Mouse (Mus musculus) midbrain, embryonic 12.5 days (tissue): ENCODE results near the gene Fbxl20. TPM values are rescaled to one million over a fixed set of nuclear protein-coding genes. Genes with fewer than 3 reads are reported as not detected.
A peak's percentile ranks its signal among the peaks of the same experiment; 100 is the strongest.

Experiments used
- ATAC-seq: fragments of 200-750 bp; cut with Nextera tagmentation; 2 replicates; pipeline ENCODE4 v1.8.0; 2017; ENCODE audit warnings: low read depth, moderate TSS enrichment, moderate library complexity; ENCODE audit not compliant: low FRiP score
- H3K27ac ChIP-seq: fragments of 300-500 bp; sonication (generic); replicated peaks from 2 replicates; pipeline ENCODE4 v1.5.1; 2016; ENCODE audit warnings: mild to moderate bottlenecking
- H3K27me3 ChIP-seq: fragments of 300-500 bp; sonication (generic); 2 replicates; pipeline ENCODE4 v1.6.1; 2016; ENCODE audit warnings: mild to moderate bottlenecking
- H3K36me3 ChIP-seq: fragments of 300-500 bp; sonication (generic); 2 replicates; pipeline ENCODE4 v1.6.1; 2016
- H3K4me1 ChIP-seq: fragments of 300-500 bp; sonication (generic); 2 replicates; pipeline ENCODE4 v1.6.1; 2016
- H3K4me2 ChIP-seq: fragments of 300-500 bp; sonication (generic); replicated peaks from 2 replicates; pipeline ENCODE4 v1.6.1; 2016; ENCODE audit warnings: mild to moderate bottlenecking, moderate library complexity
- H3K4me3 ChIP-seq: fragments of 300-500 bp; sonication (generic); 2 replicates; pipeline ENCODE4 v1.5.1; 2016; ENCODE audit warnings: mild to moderate bottlenecking
- H3K9ac ChIP-seq: fragments of 300-500 bp; sonication (generic); replicated peaks from 2 replicates; pipeline ENCODE4 v1.6.1; 2016; ENCODE audit warnings: mild to moderate bottlenecking, moderate library complexity
- H3K9me3 ChIP-seq: fragments of 300-500 bp; sonication (generic); 2 replicates; pipeline ENCODE4 v1.6.1; 2016; ENCODE audit warnings: mild to moderate bottlenecking
- WGBS: fragments of 180-500 bp; shearing (Covaris S2); methylation state at CpG from one replicate; pipeline ENCODE4 v1.1.7; 2016; 5-methylcytosine and 5-hydroxymethylcytosine counted together
- polyA plus RNA-seq: library from polyadenylated mRNA; unstranded; fragments of >200 nt; fragmentation: Nextera tagmentation; extraction: Ambion mirVana; gene quantifications from 2 replicates; pipeline ENCODE4 v1.2.1, GENCODE M21; 2016

The Fbxl20 gene
- polyA plus RNA-seq, 1 experiment from 2014 or later, result 35.2 TPM

GRCm38 (mm10) chr11:98057998-98058397 is 92.2 kb downstream of the Fbxl20 start:
- peaks cover 11% of the 10 kb centered on the region for H3K4me1 ChIP-seq
- peaks cover 41% of the 10 kb centered on the region for H3K27me3 ChIP-seq
- H3K9ac ChIP-seq, result no peak overlapping the region
- H3K27ac ChIP-seq, result no peak overlapping the region
- no peak overlapping the region for H3K4me3 ChIP-seq
- H3K36me3 ChIP-seq, result no peaks in the 10 kb centered on the region
- H3K9me3 ChIP-seq, result no peaks in the 10 kb centered on the region
- H3K4me2 ChIP-seq, result no peak overlapping the region
- WGBS, result 85% methylated on average over 5 of the region's 5 CpGs
- no peak for ATAC-seq

DNA sequence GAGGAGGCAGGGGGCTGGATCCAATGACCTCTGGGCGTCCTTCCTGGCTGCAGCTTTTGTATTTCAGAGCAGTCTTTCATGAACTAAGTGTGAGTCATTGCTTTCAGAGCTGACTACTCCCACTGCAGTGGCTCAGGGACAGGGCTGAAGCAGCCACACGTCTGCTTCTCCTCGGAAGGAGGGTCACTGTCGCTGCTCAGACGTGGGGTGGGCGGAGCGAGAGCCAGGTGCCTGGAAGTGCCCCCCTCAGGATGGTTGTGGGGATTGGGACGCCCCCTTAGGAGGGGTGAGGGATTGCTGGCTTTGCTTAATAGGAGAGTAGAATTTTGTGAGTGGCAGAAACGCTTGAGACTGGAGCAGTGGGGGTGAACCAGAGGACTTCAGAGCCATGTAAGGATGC is 92.7 kb downstream of the Fbxl20 start:
- Histone ChIP-seq H3K27ac (no peak overlapping the region), H3K27me3 (peaks cover 43% of the 10 kb centered on the region), H3K4me1 (peaks cover 17% of the 10 kb centered on the region), H3K36me3 (no peaks in the 10 kb centered on the region), H3K4me3 (no peak overlapping the region), H3K9ac (no peak overlapping the region), H3K9me3 (no peaks in the 10 kb centered on the region), H3K4me2 (no peak overlapping the region)
- ATAC-seq, result no peak
- 32% methylated on average over 9 of the region's 9 CpGs for WGBS

- no peaks in the 10 kb centered on the region for H3K36me3 ChIP-seq
- no peak within 1 kb of the TSS for H3K27ac ChIP-seq
- peaks cover 16% of the 10 kb centered on the region for H3K4me1 ChIP-seq
- peaks cover 79% of the 10 kb centered on the region for H3K27me3 ChIP-seq
- peak within 1 kb of the TSS; percentile 52 for H3K4me3 ChIP-seq
- no peaks in the 10 kb centered on the region for H3K9me3 ChIP-seq
- peak within 1 kb of the TSS; percentile 61 for H3K4me2 ChIP-seq
- H3K9ac ChIP-seq, result peak within 1 kb of the TSS; percentile 51
- ATAC-seq, result peak; percentile 91
- 1% methylated on average over 47 of the region's 48 CpGs for WGBS
Observed at GRCm38 (mm10) chr11:98052989-98053834, 97.0 kb downstream of the Fbxl20 start, which contains the start of gene Stac2. Stac2 (minus strand) TSS chr11:98053462.

GRCm38 (mm10) chr11:98052129-98052988 is 97.8 kb downstream of the Fbxl20 start:
- peaks cover 84% of the 10 kb centered on the region for H3K27me3 ChIP-seq
- ATAC-seq, result 0 out of 2 replicates have a peak, but pooled peaks have one; percentile 23
- H3K9ac ChIP-seq, result peak overlapping the region; percentile 51
- H3K4me2 ChIP-seq, result peak overlapping the region; percentile 61
- no peaks in the 10 kb centered on the region for H3K9me3 ChIP-seq
- H3K4me3 ChIP-seq, result peak overlapping the region; percentile 52
- H3K36me3 ChIP-seq, result no peaks in the 10 kb centered on the region
- under 1% methylated on average over 81 of the region's 83 CpGs for WGBS
- H3K4me1 ChIP-seq, result peaks cover 16% of the 10 kb centered on the region
- no peak overlapping the region for H3K27ac ChIP-seq

GRCm38 (mm10) chr11:98051611-98052128 is 98.5 kb downstream of the Fbxl20 start:
- no peak overlapping the region; the same call in 1 of the 2 replicates for H3K9ac ChIP-seq
- H3K4me1 ChIP-seq, result peaks cover 16% of the 10 kb centered on the region
- peak overlapping the region; percentile 61 for H3K4me2 ChIP-seq
- WGBS, result 7% methylated on average over 12 of the region's 12 CpGs
- peaks cover 79% of the 10 kb centered on the region for H3K27me3 ChIP-seq
- peak overlapping the region; percentile 52 for H3K4me3 ChIP-seq
- no peaks in the 10 kb centered on the region for H3K36me3 ChIP-seq
- no peak overlapping the region for H3K27ac ChIP-seq
- H3K9me3 ChIP-seq, result no peaks in the 10 kb centered on the region
- no peak for ATAC-seq

- 37% methylated on average over 2 of the region's 2 CpGs for WGBS
- no peak overlapping the region for H3K4me3 ChIP-seq
- no peak overlapping the region for H3K9ac ChIP-seq
- H3K27ac ChIP-seq, result no peak overlapping the region
- no peaks in the 10 kb centered on the region for H3K36me3 ChIP-seq
- H3K27me3 ChIP-seq, result peaks cover 79% of the 10 kb centered on the region
- no peak for ATAC-seq
- H3K4me2 ChIP-seq, result no peak overlapping the region
- no peaks in the 10 kb centered on the region for H3K9me3 ChIP-seq
- peaks cover 16% of the 10 kb centered on the region for H3K4me1 ChIP-seq
Observed at GRCm38 (mm10) chr11:98050940-98051339, 99.3 kb downstream of the Fbxl20 start.

DNA sequence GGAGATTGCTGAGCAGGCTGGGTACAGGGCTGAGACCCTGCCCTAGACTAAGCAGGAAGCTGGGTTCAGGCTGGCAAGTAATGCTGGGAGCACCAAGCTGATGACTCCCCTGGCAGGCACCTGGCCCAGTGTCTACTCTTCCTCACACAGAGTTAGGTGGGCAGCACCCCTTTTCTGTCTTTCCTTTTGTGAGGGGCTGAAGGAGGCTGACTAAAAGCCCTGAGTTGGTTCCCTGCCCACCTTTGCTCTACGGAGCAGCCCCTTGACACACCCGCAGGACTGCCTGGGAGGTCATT is 99.7 kb downstream of the Fbxl20 start:
- ATAC-seq, result no peak
- Histone ChIP-seq H3K4me2 (no peak overlapping the region), H3K9ac (no peak overlapping the region), H3K27ac (no peak overlapping the region), H3K4me3 (no peak overlapping the region), H3K36me3 (no peaks in the 10 kb centered on the region), H3K27me3 (peaks cover 78% of the 10 kb centered on the region), H3K9me3 (no peaks in the 10 kb centered on the region), H3K4me1 (peaks cover 16% of the 10 kb centered on the region)
- WGBS, result 17% methylated on average over 2 of the region's 2 CpGs

DNA sequence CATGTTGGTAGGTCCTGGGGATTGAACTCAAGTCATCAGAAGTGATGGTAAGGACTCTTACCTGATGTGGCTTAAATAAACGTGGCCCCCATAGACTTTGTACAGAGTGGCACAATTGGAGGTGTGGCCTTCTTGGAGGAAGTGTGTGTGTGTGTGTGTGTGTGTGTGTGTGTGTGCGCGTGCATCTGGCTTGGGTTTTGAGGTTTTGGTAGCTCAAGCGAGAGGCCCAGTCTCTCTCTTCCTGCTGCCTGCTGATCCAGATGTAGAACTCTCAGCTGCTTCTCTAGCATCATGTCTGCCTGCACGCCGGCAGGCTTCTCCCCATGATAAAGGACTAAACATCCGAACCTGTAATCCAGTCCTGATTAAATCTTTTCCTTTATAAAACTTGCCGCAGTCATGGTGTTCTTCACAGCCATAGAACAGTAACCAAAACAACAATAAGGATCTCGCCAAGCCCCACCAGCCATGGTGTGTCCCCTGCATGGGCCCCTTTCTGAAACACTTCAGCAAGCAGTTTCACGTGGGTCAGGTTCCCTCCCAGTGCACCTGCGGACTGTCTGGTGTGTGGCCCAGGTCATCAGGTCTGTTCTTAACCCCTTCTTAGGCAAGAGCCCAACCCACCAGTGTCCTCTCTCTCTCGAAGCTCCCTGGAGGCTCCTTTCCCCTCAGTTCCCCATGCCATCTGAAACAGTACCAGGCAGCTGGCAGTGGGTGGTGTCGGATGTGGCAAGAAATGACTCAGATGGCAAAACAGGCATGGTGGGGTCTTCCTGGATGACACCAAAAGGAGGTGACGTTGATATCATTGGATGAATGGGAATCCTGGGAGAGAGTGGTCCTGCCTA is 100.3 kb downstream of the Fbxl20 start:
- no peak overlapping the region for H3K4me3 ChIP-seq
- no peak overlapping the region for H3K4me2 ChIP-seq
- H3K9me3 ChIP-seq, result no peaks in the 10 kb centered on the region
- H3K36me3 ChIP-seq, result no peaks in the 10 kb centered on the region
- H3K27me3 ChIP-seq, result peaks cover 72% of the 10 kb centered on the region
- 72% methylated on average over 14 of the region's 14 CpGs for WGBS
- H3K9ac ChIP-seq, result no peak overlapping the region
- ATAC-seq, result no peak
- H3K4me1 ChIP-seq, result peaks cover 16% of the 10 kb centered on the region
- no peak overlapping the region for H3K27ac ChIP-seq

DNA sequence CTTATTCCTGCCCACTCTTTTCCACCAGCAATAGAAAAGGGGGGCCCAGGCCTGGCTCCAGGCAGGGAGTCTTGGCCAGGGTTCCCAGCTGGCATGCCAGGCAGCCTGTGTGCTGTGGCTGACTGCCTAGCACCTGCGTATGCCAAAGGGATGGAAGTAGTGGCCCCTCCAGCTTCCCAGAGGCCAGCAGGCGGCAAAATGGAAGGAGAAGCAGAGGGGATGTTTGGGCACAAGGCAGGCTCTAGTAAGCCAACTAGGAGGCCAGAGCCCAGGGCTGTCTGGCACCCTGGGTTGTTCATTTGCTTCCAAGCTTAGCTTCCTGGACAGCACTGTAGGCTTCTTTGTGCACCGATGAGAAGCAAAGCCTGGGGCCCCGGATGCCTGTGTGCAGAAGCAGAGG is 102.5 kb downstream of the Fbxl20 start:
- Histone ChIP-seq H3K27ac (no peak overlapping the region), H3K4me1 (peaks cover 8% of the 10 kb centered on the region), H3K4me2 (no peak overlapping the region), H3K36me3 (no peaks in the 10 kb centered on the region), H3K9me3 (no peaks in the 10 kb centered on the region), H3K27me3 (peaks cover 66% of the 10 kb centered on the region), H3K4me3 (no peak overlapping the region), H3K9ac (no peak overlapping the region)
- WGBS, result 79% methylated on average over 4 of the region's 4 CpGs
- no peak for ATAC-seq

- H3K9me3 ChIP-seq, result no peaks in the 10 kb centered on the region
- no peaks in the 10 kb centered on the region for H3K36me3 ChIP-seq
- H3K4me1 ChIP-seq, result no peaks in the 10 kb centered on the region; the same call in 1 of the 2 replicates
- no peak overlapping the region for H3K4me2 ChIP-seq
- WGBS, result 59% methylated on average over 1 of the region's 1 CpGs
- no peak overlapping the region for H3K9ac ChIP-seq
- no peak overlapping the region for H3K27ac ChIP-seq
- ATAC-seq, result no peak
- peaks cover 53% of the 10 kb centered on the region for H3K27me3 ChIP-seq
- no peak overlapping the region for H3K4me3 ChIP-seq
Observed at GRCm38 (mm10) chr11:98046466-98046865, 103.7 kb downstream of the Fbxl20 start.

DNA sequence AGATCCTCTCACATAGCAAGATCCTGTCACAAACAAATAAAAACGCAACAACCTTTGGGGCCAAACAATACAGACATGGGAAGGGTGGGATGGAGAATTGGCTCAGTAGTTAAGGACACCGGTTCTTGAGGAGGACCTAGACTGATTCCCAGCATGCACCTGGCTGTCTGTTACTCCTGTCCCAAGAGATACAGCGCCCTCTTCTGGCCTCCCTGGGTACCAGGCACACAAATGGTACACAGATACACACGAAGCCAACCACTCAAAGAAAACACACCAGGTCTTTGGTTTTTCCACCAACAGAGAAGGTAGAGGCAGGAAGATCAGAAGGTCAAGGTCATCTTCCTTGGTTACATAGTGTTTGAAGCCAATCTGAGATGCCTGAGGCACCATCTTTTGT is 104.6 kb downstream of the Fbxl20 start:
- Histone ChIP-seq H3K4me3 (no peak overlapping the region), H3K27me3 (peaks cover 45% of the 10 kb centered on the region), H3K9ac (no peak overlapping the region), H3K4me1 (no peaks in the 10 kb centered on the region; the same call in 1 of the 2 replicates), H3K9me3 (no peaks in the 10 kb centered on the region), H3K4me2 (no peak overlapping the region), H3K27ac (no peak overlapping the region), H3K36me3 (no peaks in the 10 kb centered on the region)
- WGBS, result 63% methylated on average over 4 of the region's 4 CpGs
- ATAC-seq, result no peak
